Mouse (Mus musculus) CH12.LX (cell line): ENCODE data around the gene Herc1. TPM values are rescaled to one million over a fixed set of nuclear protein-coding genes. Genes with fewer than 3 reads are reported as not detected.
A peak's percentile ranks its signal among the peaks of the same experiment; 100 is the strongest.

Experiments used
- DNase-seq: peaks from one replicate; pipeline ENCODE4 v3.0.0-alpha.2; 2013; ENCODE audit errors: extremely low read depth
- H3K27ac ChIP-seq: 2 replicates; pipeline ENCODE4 v1.5.1; 2012; ENCODE audit warnings: low read depth, mild to moderate bottlenecking, control low read depth, moderate library complexity; ENCODE audit not compliant: insufficient read depth
- H3K27me3 ChIP-seq: replicated peaks from 2 replicates; pipeline ENCODE3; 2012; ENCODE audit warnings: inconsistent platforms
- H3K36me3 ChIP-seq, 2 experiments: replicated peaks in 1 of 2; 2 replicates each; pipeline versions ENCODE3 to v1.6.1; 2012; ENCODE audit warnings: inconsistent platforms in 1 of 2, low read length in 1 of 2, mild to moderate bottlenecking in 1 of 2, mixed read lengths in 1 of 2, moderate library complexity in 1 of 2; ENCODE audit not compliant: control insufficient read depth in 1 of 2, insufficient read depth in 1 of 2
- H3K4me1 ChIP-seq, 2 experiments: 2 replicates each; pipeline ENCODE4 v1.6.1; 2012; ENCODE audit warnings: inconsistent platforms in 1 of 2, moderate library complexity in 1 of 2; ENCODE audit not compliant: insufficient read depth in 2 of 2, control insufficient read depth in 1 of 2
- H3K4me2 ChIP-seq: 2 replicates; pipeline ENCODE4 v1.6.1; 2012; ENCODE audit warnings: low read depth, mild to moderate bottlenecking, control low read depth; ENCODE audit not compliant: poor library complexity, insufficient read depth, severe bottlenecking
- H3K4me3 ChIP-seq, 3 experiments: fragments of 150-350 bp in 1 of 3; sonication (generic) in 1 of 3; replicated peaks in 1 of 3; 2 replicates each; pipeline versions ENCODE3 to v1.5.1; 2011 to 2012; ENCODE audit warnings: low read depth in 2 of 3, low read length in 2 of 3, mild to moderate bottlenecking in 2 of 3, moderate library complexity in 2 of 3, control low read depth in 1 of 3, improper control_type of control experiment in 1 of 3, inconsistent platforms in 1 of 3, mixed read lengths in 1 of 3; ENCODE audit not compliant: poor library complexity in 1 of 3
- H3K79me2 ChIP-seq: replicated peaks from 2 replicates; pipeline ENCODE4 v1.6.1; 2012; ENCODE audit warnings: mild to moderate bottlenecking, moderate library complexity; ENCODE audit not compliant: control insufficient read depth, poor library complexity, insufficient read depth, severe bottlenecking; ENCODE audit errors: extremely low read depth
- H3K9ac ChIP-seq: 2 replicates; pipeline ENCODE4 v1.6.1; 2012; ENCODE audit warnings: low read depth, mild to moderate bottlenecking, control low read depth, moderate library complexity; ENCODE audit not compliant: insufficient read depth
- H3K9me3 ChIP-seq: replicated peaks from 2 replicates; pipeline ENCODE3; 2012; ENCODE audit warnings: low read length, inconsistent platforms, mixed read lengths
- BHLHE40 ChIP-seq: IDR thresholded peaks from 2 replicates; pipeline ENCODE4 v1.6.1; 2011; ENCODE audit warnings: mild to moderate bottlenecking, low read depth, low read length, improper control_type of control experiment
- CHD1 ChIP-seq: IDR thresholded peaks from 2 replicates; pipeline ENCODE4 v1.6.1; 2012; ENCODE audit warnings: low read depth, low read length, improper control_type of control experiment, inconsistent platforms
- CTCF ChIP-seq, 2 experiments: IDR thresholded peaks in 1 of 2; conservative IDR thresholded peaks in 1 of 2; 2 replicates each; pipeline ENCODE4 v1.5.1; 2011 to 2012; ENCODE audit warnings: low read depth in 2 of 2, low read length in 2 of 2, improper control_type of control experiment in 1 of 2, inconsistent platforms in 1 of 2, mild to moderate bottlenecking in 1 of 2, moderate library complexity in 1 of 2
- ELF1 ChIP-seq: IDR thresholded peaks from 2 replicates; pipeline ENCODE4 v1.6.1; 2014; ENCODE audit warnings: low read depth, mild to moderate bottlenecking, inconsistent platforms, low read length, improper control_type of control experiment
- EP300 ChIP-seq: IDR thresholded peaks from 2 replicates; pipeline ENCODE4 v1.6.1; 2011; ENCODE audit warnings: low read length, improper control_type of control experiment
- ETS1 ChIP-seq: conservative IDR thresholded peaks from 2 replicates; pipeline ENCODE4 v1.6.1; 2012; ENCODE audit warnings: low read depth, mild to moderate bottlenecking, inconsistent platforms, low read length, improper control_type of control experiment, moderate library complexity
- IRF4 ChIP-seq: IDR thresholded peaks from 2 replicates; pipeline ENCODE4 v1.6.1; 2014; ENCODE audit warnings: low read depth, mild to moderate bottlenecking, inconsistent platforms, low read length, improper control_type of control experiment
- JUN ChIP-seq: IDR thresholded peaks from 2 replicates; pipeline ENCODE4 v1.6.1; 2011; ENCODE audit warnings: low read depth, mild to moderate bottlenecking, low read length, improper control_type of control experiment, moderate library complexity; ENCODE audit not compliant: insufficient read depth
- JUND ChIP-seq: conservative IDR thresholded peaks from 2 replicates; pipeline ENCODE4 v1.6.1; 2011; ENCODE audit warnings: low read depth, low read length, improper control_type of control experiment
- KAT2A ChIP-seq: IDR thresholded peaks from 2 replicates; pipeline ENCODE4 v1.6.1; 2012; ENCODE audit warnings: low read length, improper control_type of control experiment, inconsistent platforms; ENCODE audit not compliant: insufficient replicate concordance
- MAFK ChIP-seq: IDR thresholded peaks from 2 replicates; pipeline ENCODE4 v1.6.1; 2011; ENCODE audit warnings: low read length, improper control_type of control experiment; ENCODE audit not compliant: insufficient replicate concordance
- MAZ ChIP-seq: IDR thresholded peaks from 2 replicates; pipeline ENCODE4 v1.6.1; 2012; ENCODE audit warnings: low read depth, mild to moderate bottlenecking, inconsistent platforms, low read length, improper control_type of control experiment, moderate library complexity
- MXI1 ChIP-seq: IDR thresholded peaks from 2 replicates; pipeline ENCODE4 v1.6.1; 2011; ENCODE audit warnings: mild to moderate bottlenecking, low read depth, low read length, improper control_type of control experiment
- MYC ChIP-seq: IDR thresholded peaks from 2 replicates; pipeline ENCODE4 v1.6.1; 2011; ENCODE audit warnings: low read depth, mild to moderate bottlenecking, improper control_type of control experiment, low read length
- NRF1 ChIP-seq: IDR thresholded peaks from 2 replicates; pipeline ENCODE4 v1.6.1; 2014; ENCODE audit warnings: low read depth, mild to moderate bottlenecking, inconsistent platforms, low read length, improper control_type of control experiment, moderate library complexity
- PAX5 ChIP-seq: IDR thresholded peaks from 2 replicates; pipeline ENCODE4 v1.6.1; 2012; ENCODE audit warnings: low read length, inconsistent platforms, mixed read lengths
- POLR2A ChIP-seq: IDR thresholded peaks from 2 replicates; pipeline ENCODE4 v1.6.1; 2011; ENCODE audit warnings: low read depth, mild to moderate bottlenecking, improper control_type of control experiment, low read length
- POLR2AphosphoS2 ChIP-seq: IDR thresholded peaks from 2 replicates; pipeline ENCODE4 v1.6.1; 2011; ENCODE audit warnings: low read depth, low read length, improper control_type of control experiment
- RCOR1 ChIP-seq: conservative IDR thresholded peaks from 2 replicates; pipeline ENCODE4 v1.6.1; 2012; ENCODE audit warnings: low read depth, mild to moderate bottlenecking, inconsistent platforms, low read length, improper control_type of control experiment
- SIN3A ChIP-seq: IDR thresholded peaks from 2 replicates; pipeline ENCODE4 v1.6.1; 2012; ENCODE audit warnings: low read length, improper control_type of control experiment, inconsistent platforms
- SMC3 ChIP-seq: IDR thresholded peaks from 2 replicates; pipeline ENCODE4 v1.6.1; 2011; ENCODE audit warnings: low read depth, low read length, improper control_type of control experiment
- TBP ChIP-seq: conservative IDR thresholded peaks from 2 replicates; pipeline ENCODE4 v1.6.1; 2011; ENCODE audit warnings: low read depth, low read length, improper control_type of control experiment
- UBTF ChIP-seq: IDR thresholded peaks from 2 replicates; pipeline ENCODE4 v1.6.1; 2012; ENCODE audit warnings: low read depth, mild to moderate bottlenecking, inconsistent platforms, low read length, improper control_type of control experiment, moderate library complexity
- USF1 ChIP-seq: IDR thresholded peaks from 2 replicates; pipeline ENCODE4 v1.6.1; 2014; ENCODE audit warnings: low read depth, mild to moderate bottlenecking, inconsistent platforms, low read length, improper control_type of control experiment
- USF2 ChIP-seq: conservative IDR thresholded peaks from 2 replicates; pipeline ENCODE4 v1.6.1; 2011; ENCODE audit warnings: low read depth, low read length, improper control_type of control experiment
- ZKSCAN1 ChIP-seq: IDR thresholded peaks from 2 replicates; pipeline ENCODE4 v1.6.1; 2012; ENCODE audit warnings: low read depth, inconsistent platforms, low read length, improper control_type of control experiment, borderline replicate concordance
- ZNF384 ChIP-seq: IDR thresholded peaks from 2 replicates; pipeline ENCODE4 v1.6.1; 2012; ENCODE audit warnings: low read depth, low read length, improper control_type of control experiment, inconsistent platforms
- dilution Hi-C: fragments of 300-500 bp; cut with MboI; formaldehyde crosslinking; loops from 2 replicates; pipeline ENCODE4 v1.14.3; 2020; ENCODE audit warnings: low sequenced_read_pairs; ENCODE audit not compliant: extremely low pct_unique_long_range_greater_than_20kb, extremely low pct_ligation_motif_present
- in situ Hi-C: fragments of 300-500 bp; cut with MboI; formaldehyde crosslinking; loops from 3 replicates; pipeline ENCODE4 v1.14.3; 2019; ENCODE audit warnings: low sequenced_read_pairs, low pct_ligation_motif_present, low pct_unique_long_range_greater_than_20kb, mixed read lengths
- polyA plus RNA-seq: library from polyadenylated mRNA; unstranded; fragments of >175 nt; gene quantifications from 2 replicates; pipeline ENCODE4 v1.2.1, GENCODE M21; 2012; ENCODE audit warnings: low read depth; ENCODE audit not compliant: insufficient read length
- total RNA-seq, 2 experiments: library from RNA; depleted of rRNA; stranded (reverse); fragments of 300-350 nt in 1 of 2; fragments of >200 nt in 1 of 2; gene quantifications; 2 replicates each; pipeline ENCODE4 v1.2.3; 2012 to 2014

The Herc1 gene
- total and polyA plus RNA-seq, 3 experiments = 33.2 to 45.2 (median 42.1) TPM

DNA sequence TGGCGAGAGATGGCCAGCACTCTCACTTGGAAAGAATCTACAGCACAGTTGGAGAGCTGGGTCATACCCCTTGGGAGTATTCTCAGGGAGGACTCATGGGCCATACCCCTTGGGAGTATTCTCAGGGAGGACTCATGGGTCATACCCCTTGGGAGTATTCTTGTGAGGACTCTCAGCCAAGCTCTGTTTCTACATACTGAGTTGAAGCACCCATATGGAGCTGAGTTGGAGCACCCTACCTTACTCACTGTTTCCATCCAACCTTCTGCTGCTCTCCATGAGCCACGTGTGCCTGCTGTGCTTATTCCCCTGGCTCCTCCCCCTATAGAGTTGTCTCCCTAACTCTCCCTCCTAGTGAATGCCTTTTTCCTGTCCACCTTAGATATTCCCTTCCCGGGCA, 43.8 kb upstream of the Herc1 start (continued):
- TF ChIP-seq KAT2A (0 out of 2 replicates have a peak, but pooled peaks have one; percentile 55), USF1 (peak; percentile 30; the same call in 1 of the 2 replicates), PAX5 (no peak), USF2 (peak; percentile 45; the same call in 1 of the 2 replicates), MYC (peak; percentile 94), ETS1 (peak; percentile 69), CTCF (conservative IDR thresholded peaks at IDR 0.05 in 1 of 2, IDR thresholded peaks at IDR 0.05 in 1 of 2; ENCODE audit: low read depth in 2 of 2, low read length in 2 of 2) (no peak), ELF1 (no peak), ZNF384 (no peak), BHLHE40 (peak; percentile 72), POLR2AphosphoS2 (no peak), UBTF (no peak), EP300 (peak; percentile 68), MAFK (no peak), RCOR1 (no peak), JUND (peak; percentile 90)

DNA sequence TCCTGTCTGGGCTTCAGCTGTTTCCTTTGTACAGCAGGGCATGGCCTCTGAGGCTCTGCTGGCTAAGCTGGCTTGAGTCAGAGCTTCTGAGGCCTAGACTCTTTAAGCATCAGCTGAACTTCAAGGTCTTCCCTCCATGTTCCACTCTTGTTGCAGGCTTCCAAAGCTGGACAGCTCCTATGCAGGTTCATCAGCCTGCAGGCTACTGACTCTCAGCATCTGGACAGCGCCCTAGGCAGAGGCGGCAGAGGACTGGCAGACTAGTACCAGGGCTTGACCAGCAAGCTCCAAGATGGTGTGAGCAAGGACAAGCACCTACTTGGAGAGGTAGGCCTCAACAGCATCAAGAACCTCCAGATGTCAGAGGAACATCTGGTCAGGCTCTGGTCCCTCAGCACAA, 42.9 kb upstream of the Herc1 start:
- dilution Hi-C loops = no loop called here
- peak; percentile 75 for TF ChIP-seq SIN3A
- TF ChIP-seq JUN = no peak
- peak; percentile 12 for DNase-seq

DNA sequence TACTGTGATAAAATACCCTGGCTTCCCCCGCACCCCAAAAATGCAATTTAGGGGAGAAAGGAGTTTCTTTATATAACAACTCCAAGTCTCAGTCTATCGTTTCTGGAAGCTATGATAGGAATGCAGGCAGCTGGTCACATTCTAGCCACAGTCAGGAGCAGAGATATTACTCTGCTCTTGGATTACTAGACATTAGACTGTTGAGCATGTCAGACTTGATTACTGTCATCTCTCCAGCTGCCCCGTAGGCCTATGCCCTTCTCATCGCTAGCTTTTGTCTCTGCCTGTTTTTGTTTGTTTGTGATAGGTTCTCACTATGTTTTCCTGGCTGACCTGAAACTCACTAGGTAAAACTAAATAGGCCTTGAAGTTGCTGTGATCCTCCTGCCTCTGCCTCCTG, 41.5 kb upstream of the Herc1 start:
- in situ Hi-C loops = loop anchor here (5.0 kb wide), 1 partner anchor 34 kb away; no protein-coding TSS in a partner anchor

More for the DNA sequence above, 42.9 kb upstream of the Herc1 start:
- in situ Hi-C loops = loop anchor here (5.0 kb wide), 1 partner anchor 35 kb away; no protein-coding TSS in a partner anchor
- no peaks in the 10 kb centered on the region for H3K9me3 ChIP-seq
- H3K4me3 ChIP-seq = no peak overlapping the region
- no peaks in the 10 kb centered on the region for H3K36me3 ChIP-seq
- no peak overlapping the region for H3K27ac ChIP-seq
- no peaks in the 10 kb centered on the region for H3K27me3 ChIP-seq
- H3K9ac ChIP-seq = no peak overlapping the region
- no peaks in the 10 kb centered on the region for H3K79me2 ChIP-seq
- H3K4me2 ChIP-seq = no peak overlapping the region
- H3K4me1 ChIP-seq = peaks cover 16 to 30% of the 10 kb centered on the region in 2 experiments

More for the DNA sequence above, 41.5 kb upstream of the Herc1 start:
- Histone ChIP-seq H3K27me3 (peaks cover 2% of the 10 kb centered on the region), H3K27ac (no peak overlapping the region), H3K4me3 (no peak overlapping the region), H3K36me3 (no peaks in the 10 kb centered on the region), H3K9ac (no peak overlapping the region), H3K9me3 (no peaks in the 10 kb centered on the region), H3K4me1 (peaks cover 19 to 24% of the 10 kb centered on the region in 2 experiments), H3K4me2 (no peak overlapping the region), H3K79me2 (no peaks in the 10 kb centered on the region)
- no peak for DNase-seq
- dilution Hi-C loops = no loop called here
- TF ChIP-seq SMC3 = no peak
- TF ChIP-seq CTCF (conservative IDR thresholded peaks at IDR 0.05 in 1 of 2, IDR thresholded peaks at IDR 0.05 in 1 of 2; ENCODE audit: low read depth in 2 of 2, low read length in 2 of 2) = no peak
- TF ChIP-seq JUND = no peak
- TF ChIP-seq TBP = no peak
- TF ChIP-seq MXI1 = no peak
- TF ChIP-seq ETS1 = no peak
- TF ChIP-seq IRF4 = no peak
- TF ChIP-seq POLR2A = no peak
- no peak for TF ChIP-seq UBTF
- no peak for TF ChIP-seq ZKSCAN1
- TF ChIP-seq NRF1 = no peak
- no peak for TF ChIP-seq MAZ
- TF ChIP-seq CHD1 = no peak
- no peak for TF ChIP-seq MYC
